Mouse (Mus musculus) thymus, postnatal 0 days (tissue): Measurements from ENCODE around the gene Ccdc144b. TPM values are rescaled to one million over a fixed set of nuclear protein-coding genes. Genes with fewer than 3 reads are reported as not detected.

Source experiments
- polyA plus RNA-seq: library from polyadenylated mRNA; unstranded; fragments of >200 nt; fragmentation: Nextera tagmentation; extraction: Ambion mirVana; gene quantifications from 2 replicates; pipeline ENCODE4 v1.2.1, GENCODE M21; 2015

Ccdc144b gene
- polyA plus RNA-seq, 1 experiment from 2014 or later, result 0.03 TPM

Other genes starting within 250 kb of the Ccdc144b start
- gene Dcun1d1, start 116.1 kb downstream of the Ccdc144b start, polyA plus RNA-seq, result 118 and 126 TPM in 2 replicates
- 27.4 and 36.4 TPM in 2 replicates for gene Mccc1, start 52.9 kb downstream of the Ccdc144b start, polyA plus RNA-seq
- gene Acad9, start 12.4 kb upstream of the Ccdc144b start, polyA plus RNA-seq, result 65.4 and 68.9 TPM in 2 replicates
- 4.2 and 5.2 TPM in 2 replicates for gene D3Ertd254e, start 97.5 kb upstream of the Ccdc144b start, polyA plus RNA-seq
- 1.3 and 2.0 TPM in 2 replicates for gene Qrfpr, start 168.8 kb upstream of the Ccdc144b start, polyA plus RNA-seq